Mouse (Mus musculus) gastrocnemius, adult 2 months (tissue): Measurements from ENCODE around the gene Cep95. TPM values are rescaled to one million over a fixed set of nuclear protein-coding genes. Genes with fewer than 3 reads are reported as not detected.
A peak's percentile ranks its signal among the peaks of the same experiment; 100 is the strongest.
"Not testable (repeated sequence)": the region's sequence is repeated elsewhere in the genome, so short reads cannot be mapped to it uniquely, and the experiment has no call there.

Experiments used
- DNase-seq: peaks from one replicate; pipeline ENCODE4 v3.0.0; 2022
- H3K27ac ChIP-seq: fragments of 200-600 bp; 2 replicates; pipeline ENCODE4 v1.8.1; 2022; ENCODE audit warnings: mild to moderate bottlenecking
- H3K4me3 ChIP-seq: fragments of 200-600 bp; 2 replicates; pipeline ENCODE4 v1.8.1; 2022; ENCODE audit warnings: mild to moderate bottlenecking, moderate library complexity
- CTCF ChIP-seq: fragments of 200-600 bp; IDR thresholded peaks from 2 replicates; pipeline ENCODE4 v1.8.1; 2022; ENCODE audit warnings: antibody characterized with exemption, mild to moderate bottlenecking, moderate library complexity
- intact Hi-C: fragments of 180-260 bp; cut with DNase I; formaldehyde crosslinking; loops from one replicate; pipeline ENCODE4 v1.15.1; 2025
- total RNA-seq, 2 experiments: library from RNA; stranded (reverse); gene quantifications; 2 replicates each; pipeline ENCODE4 v1.2.3; 2021

Gene Cep95
- total RNA-seq, 2 experiments from 2014 or later = 3.7 to 5.6 TPM

- Histone ChIP-seq H3K4me3 (no peak overlapping the region), H3K27ac (peak overlapping the region; percentile 63)
- intact Hi-C loops = no loop called here
- no peak for TF ChIP-seq CTCF
- no peak for DNase-seq
Observed at GRCm38 (mm10) chr11:106795679-106796078, 6.6 kb downstream of the Cep95 start.

GRCm38 (mm10) chr11:106802069-106802627, 13.1 kb downstream of the Cep95 start:
- no peak overlapping the region for H3K27ac ChIP-seq
- no peak overlapping the region for H3K4me3 ChIP-seq
- DNase-seq = peak; percentile 41
- no peak for TF ChIP-seq CTCF
- intact Hi-C loops = no loop called here

GRCm38 (mm10) chr11:106807442-106807841, 18.4 kb downstream of the Cep95 start:
- H3K27ac ChIP-seq, H3K4me3 ChIP-seq, DNase-seq, intact Hi-C loops: not testable (repeated sequence)

- intact Hi-C loops = no loop called here
- no peak for TF ChIP-seq CTCF
- no peak for DNase-seq
- H3K4me3 ChIP-seq = no peak overlapping the region
- H3K27ac ChIP-seq = no peak overlapping the region
Observed at GRCm38 (mm10) chr11:106812410-106813136, 23.5 kb downstream of the Cep95 start.

GRCm38 (mm10) chr11:106814601-106815320, 25.7 kb downstream of the Cep95 start:
- no peak for TF ChIP-seq CTCF
- intact Hi-C loops = no loop called here
- DNase-seq = no peak
- H3K27ac ChIP-seq = peak overlapping the region; percentile 3; the same call in 1 of the 2 replicates
- no peak overlapping the region for H3K4me3 ChIP-seq

GRCm38 (mm10) chr11:106815331-106815730, 26.3 kb downstream of the Cep95 start:
- Histone ChIP-seq H3K27ac (0 out of 2 replicates have a peak overlapping the region, but pooled peaks have one; percentile 3), H3K4me3 (no peak overlapping the region)
- no peak for TF ChIP-seq CTCF
- no peak for DNase-seq
- intact Hi-C loops = no loop called here

- H3K4me3 ChIP-seq = no peak overlapping the region
- no peak for DNase-seq
- no peak for TF ChIP-seq CTCF
- H3K27ac ChIP-seq = no peak overlapping the region
- intact Hi-C loops = no loop called here
Observed at GRCm38 (mm10) chr11:106815761-106816160, 26.7 kb downstream of the Cep95 start.

GRCm38 (mm10) chr11:106816316-106816715, 27.3 kb downstream of the Cep95 start:
- intact Hi-C loops = no loop called here

GRCm38 (mm10) chr11:106817156-106817555, 28.1 kb downstream of the Cep95 start:
- Histone ChIP-seq H3K27ac (no peak overlapping the region), H3K4me3 (no peak overlapping the region)
- TF ChIP-seq CTCF = no peak
- intact Hi-C loops = no loop called here
- no peak for DNase-seq

More at GRCm38 (mm10) chr11:106816316-106816715, 27.3 kb downstream of the Cep95 start:
- DNase-seq = no peak
- TF ChIP-seq CTCF = no peak
- Histone ChIP-seq H3K4me3 (no peak overlapping the region), H3K27ac (0 out of 2 replicates have a peak overlapping the region, but pooled peaks have one; percentile 24)

GRCm38 (mm10) chr11:106817808-106818207, 28.8 kb downstream of the Cep95 start:
- intact Hi-C loops = no loop called here
- no peak for TF ChIP-seq CTCF
- Histone ChIP-seq H3K27ac (no peak overlapping the region), H3K4me3 (no peak overlapping the region)
- peak; percentile 47 for DNase-seq

- H3K4me3 ChIP-seq = no peak overlapping the region
- no peak overlapping the region; the same call in 1 of the 2 replicates for H3K27ac ChIP-seq
- TF ChIP-seq CTCF = no peak
- no peak for DNase-seq
- intact Hi-C loops = no loop called here
Observed at GRCm38 (mm10) chr11:106818341-106818740, 29.3 kb downstream of the Cep95 start.

GRCm38 (mm10) chr11:106819595-106819994, 30.5 kb downstream of the Cep95 start:
- no peak overlapping the region for H3K4me3 ChIP-seq
- H3K27ac ChIP-seq = no peak overlapping the region
- TF ChIP-seq CTCF = no peak
- no peak for DNase-seq
- intact Hi-C loops = no loop called here

GRCm38 (mm10) chr11:106820252-106820651, 31.2 kb downstream of the Cep95 start:
- DNase-seq = no peak
- intact Hi-C loops = no loop called here
- no peak overlapping the region for H3K4me3 ChIP-seq
- peak overlapping the region; percentile 57; the same call in 1 of the 2 replicates for H3K27ac ChIP-seq
- no peak for TF ChIP-seq CTCF
